In the genomic region with DNA sequence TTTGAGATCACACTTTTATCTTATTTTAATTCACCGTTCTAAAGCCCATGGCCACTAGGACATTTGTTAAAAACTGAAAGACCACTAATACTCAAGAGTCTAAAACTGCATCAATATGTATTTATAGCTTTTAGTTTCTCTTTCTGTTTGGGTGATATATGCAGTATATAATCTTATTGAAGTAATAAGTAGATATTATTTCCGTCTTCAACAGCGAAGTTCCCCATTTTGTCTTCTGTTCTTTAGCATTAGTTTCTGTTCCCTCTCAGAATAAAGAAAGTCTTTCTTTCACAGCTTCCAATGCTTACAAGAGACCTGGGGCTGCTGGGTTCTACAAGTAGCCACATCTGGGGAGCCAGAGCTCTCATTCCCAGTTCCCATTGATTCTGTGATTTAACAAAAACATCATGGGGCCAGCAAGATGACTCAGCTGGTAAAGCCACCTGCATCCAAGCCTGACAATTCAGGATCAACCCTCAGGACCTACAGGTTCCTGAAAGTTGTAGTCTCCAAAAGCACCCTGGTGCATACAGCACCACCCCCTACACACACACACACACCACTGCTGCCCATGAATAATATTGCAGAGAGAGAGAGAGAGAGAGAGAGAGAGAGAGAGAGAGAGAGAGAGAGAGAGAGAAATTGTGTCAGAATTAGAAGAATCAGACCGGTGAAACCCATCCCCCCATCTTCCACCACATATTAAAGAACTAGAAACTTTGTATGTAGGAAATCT, we compare ENCODE assay signal across 27 mouse cellular contexts.
A peak's percentile ranks its signal among the peaks of the same experiment; 100 is the strongest.
DNase-seq lines count a peak whose midpoint lies in the region; TF ChIP-seq lines count a peak whose summit lies in the region.
"Had no signal": no experiment of that assay in that cellular context is flagged by ENCODE, and none has a peak within 500 bp of the region (broad histone marks: within the 10 kb centered on the region; RNA-seq: fewer than 3 reads in every experiment).

No protein-coding gene starts in this region.

- H3K9me3 ChIP-seq in CH12.LX (replicated peaks; ENCODE audit: low read length) = peaks cover 4% of the 10 kb centered on the region
- H3K9me3 ChIP-seq: lung, embryonic 15.5 days; neural tube, embryonic 12.5 days had no signal

- intact Hi-C loops in heart, adult 2 months (cut with DNase I) = no loop called here

- TF ChIP-seq POLR2A in heart, adult 2 months (IDR thresholded peaks at IDR 0.05; ENCODE audit: insufficient read depth, low read depth, low read length) = no peak
- TF ChIP-seq POLR2A in CH12.LX (IDR thresholded peaks at IDR 0.05; ENCODE audit: low read depth, low read length) = no peak

- dilution Hi-C loops in CH12.LX (cut with MboI; ENCODE audit: extremely low pct_ligation_motif_present, extremely low pct_unique_long_range_greater_than_20kb, low sequenced_read_pairs) = no loop called here

- no peak overlapping the region for H3K9ac ChIP-seq in heart, adult 2 months (ENCODE audit: low read depth, low read length)
- H3K9ac ChIP-seq in CH12.LX (ENCODE audit: insufficient read depth, low read depth) = no peak overlapping the region
- H3K9ac ChIP-seq: embryonic facial prominence, embryonic 13.5 days; forebrain, postnatal 0 days; hindbrain, embryonic 12.5 days; limb, embryonic 13.5 days; lung, embryonic 15.5 days; midbrain, embryonic 12.5 days; neural tube, embryonic 12.5 days had no signal

- TF ChIP-seq RAD21 in CH12.LX (IDR thresholded peaks at IDR 0.05; ENCODE audit: low read depth, low read length) = no peak

- no peaks in the 10 kb centered on the region for H3K36me3 ChIP-seq in heart, adult 2 months (ENCODE audit: control insufficient read depth, insufficient read depth, low read length)
- no peaks in the 10 kb centered on the region for H3K36me3 ChIP-seq in CH12.LX (replicated peaks in 1 of 2; ENCODE audit: control insufficient read depth in 1 of 2, insufficient read depth in 1 of 2, low read length in 1 of 2)
- H3K36me3 ChIP-seq in splenic B cell, adult 2 months (ENCODE audit: control insufficient read depth, insufficient read depth, low read length, poor library complexity, severe bottlenecking) = no peaks in the 10 kb centered on the region
- H3K36me3 ChIP-seq: embryonic facial prominence, embryonic 13.5 days; hindbrain, embryonic 12.5 days; limb, embryonic 13.5 days; lung, embryonic 15.5 days; midbrain, embryonic 12.5 days; neural tube, embryonic 12.5 days had no signal

- in situ Hi-C loops in CH12.LX (cut with MboI; ENCODE audit: low pct_ligation_motif_present, low pct_unique_long_range_greater_than_20kb, low sequenced_read_pairs) = no loop called here

- TF ChIP-seq CTCF in heart, adult 2 months (IDR thresholded peaks at IDR 0.05) = no peak
- no peak for TF ChIP-seq CTCF in CH12.LX (conservative IDR thresholded peaks at IDR 0.05 in 1 of 2, IDR thresholded peaks at IDR 0.05 in 1 of 2; ENCODE audit: low read depth in 2 of 2, low read length in 2 of 2)

- H3K4me2 ChIP-seq in CH12.LX (ENCODE audit: insufficient read depth, low read depth, poor library complexity, severe bottlenecking) = peak overlapping the region; percentile 56
- H3K4me2 ChIP-seq: embryonic facial prominence, embryonic 13.5 days; heart, embryonic 11.5 days; hindbrain, embryonic 12.5 days; limb, embryonic 13.5 days; liver, embryonic 11.5 days; lung, embryonic 15.5 days; midbrain, embryonic 12.5 days; neural tube, embryonic 12.5 days had no signal

- 89% methylated on average over 4 of the region's 4 CpGs for WGBS in heart, adult 2 months

- no peaks in the 10 kb centered on the region for H3K79me2 ChIP-seq in heart, adult 2 months (replicated peaks; ENCODE audit: control insufficient read depth, insufficient read depth, low read length)
- H3K79me2 ChIP-seq in CH12.LX (replicated peaks; ENCODE audit: control insufficient read depth, extremely low read depth, insufficient read depth, poor library complexity, severe bottlenecking) = no peaks in the 10 kb centered on the region

- no peak for TF ChIP-seq EP300 in heart, adult 2 months (IDR thresholded peaks at IDR 0.05; ENCODE audit: insufficient read depth, low read depth, low read length)
- 0 out of 2 replicates have a peak, but pooled peaks have one; percentile 15 for TF ChIP-seq EP300 in CH12.LX (IDR thresholded peaks at IDR 0.05; ENCODE audit: low read length)

- H3K27me3 ChIP-seq in heart, adult 2 months (ENCODE audit: control insufficient read depth, insufficient read depth, low read length) = no peaks in the 10 kb centered on the region
- H3K27me3 ChIP-seq in CH12.LX (replicated peaks) = no peaks in the 10 kb centered on the region
- H3K27me3 ChIP-seq in splenic B cell, adult 2 months (ENCODE audit: control insufficient read depth, insufficient read depth, low read length, poor library complexity, severe bottlenecking) = no peaks in the 10 kb centered on the region
- H3K27me3 ChIP-seq: hindbrain, embryonic 12.5 days; limb, embryonic 13.5 days; lung, embryonic 15.5 days; megakaryocyte, embryonic 14.5 days; neural tube, embryonic 12.5 days had no signal

- DNase-seq in heart, adult 11 months = peak; percentile 37
- DNase-seq in heart, adult 2 months = no peak
- DNase-seq in CH12.LX (ENCODE audit: extremely low read depth) = peak; percentile 6
- peak; percentile 49 for DNase-seq in induced T-regulatory cell, adult 2 months (ENCODE audit: low read depth)
- peak; percentile 77 for DNase-seq in splenic B cell, adult 2 months (ENCODE audit: low read depth, low spot score)
- no peak for DNase-seq in right cerebral cortex, postnatal 14 days
- no peak for DNase-seq in gastrocnemius, adult 18-20 months (ENCODE audit: low spot score)
- DNase-seq: adrenal gland, postnatal 10 days; cerebellum, adult 11 months; cerebellum, adult 9-10 months; forebrain, postnatal 0 days; gastrocnemius, postnatal 10 days; heart, postnatal 36 days; kidney, postnatal 14 days; thymus, postnatal 4 days had no signal

- H3K27ac ChIP-seq in heart, adult 2 months = no peak overlapping the region
- H3K27ac ChIP-seq in CH12.LX (ENCODE audit: insufficient read depth, low read depth) = no peak overlapping the region
- H3K27ac ChIP-seq: embryonic facial prominence, embryonic 13.5 days; hindbrain, embryonic 12.5 days; left cerebral cortex, adult 2 months; limb, embryonic 13.5 days; lung, embryonic 15.5 days; midbrain, embryonic 12.5 days; neural tube, embryonic 12.5 days; stomach, postnatal 0 days had no signal

- no peak overlapping the region for H3K4me3 ChIP-seq in heart, adult 2 months
- no peak overlapping the region for H3K4me3 ChIP-seq in CH12.LX (replicated peaks in 1 of 3; ENCODE audit: low read depth in 2 of 3, low read length in 2 of 3, poor library complexity in 1 of 3)
- H3K4me3 ChIP-seq: embryonic facial prominence, embryonic 13.5 days; hindbrain, embryonic 12.5 days; left cerebral cortex, adult 2 months; limb, embryonic 13.5 days; lung, embryonic 15.5 days; megakaryocyte, embryonic 14.5 days; midbrain, embryonic 12.5 days; myocyte; neural tube, embryonic 12.5 days had no signal

- H3K4me1 ChIP-seq in heart, adult 2 months (ENCODE audit: control insufficient read depth, insufficient read depth, low read length) = no peaks in the 10 kb centered on the region
- peaks cover 3 to 16% of the 10 kb centered on the region in 2 experiments; a peak in 3 of 4 replicates for H3K4me1 ChIP-seq in CH12.LX (ENCODE audit: control insufficient read depth in 1 of 2, insufficient read depth in 2 of 2)
- H3K4me1 ChIP-seq: limb, embryonic 13.5 days; lung, embryonic 15.5 days; neural tube, embryonic 12.5 days had no signal

TF ChIP-seq in CH12.LX, 34 proteins besides CTCF, POLR2A, EP300 and RAD21:
- no peak for TF ChIP-seq BHLHE40 (IDR thresholded peaks at IDR 0.05; ENCODE audit: low read depth, low read length)
- TF ChIP-seq GABPA (IDR thresholded peaks at IDR 0.05; ENCODE audit: insufficient replicate concordance, low read depth, low read length) = no peak
- TF ChIP-seq MXI1 (IDR thresholded peaks at IDR 0.05; ENCODE audit: low read depth, low read length) = no peak
- no peak for TF ChIP-seq ETS1 (conservative IDR thresholded peaks at IDR 0.05; ENCODE audit: low read depth, low read length)
- TF ChIP-seq SIN3A (IDR thresholded peaks at IDR 0.05; ENCODE audit: low read length) = no peak
- no peak for TF ChIP-seq JUND (conservative IDR thresholded peaks at IDR 0.05; ENCODE audit: low read depth, low read length)
- no peak for TF ChIP-seq TCF12 (IDR thresholded peaks at IDR 0.05; ENCODE audit: low read depth, low read length)
- TF ChIP-seq ZNF384 (IDR thresholded peaks at IDR 0.05; ENCODE audit: low read depth, low read length) = no peak
- TF ChIP-seq MAZ (IDR thresholded peaks at IDR 0.05; ENCODE audit: low read depth, low read length) = no peak
- TF ChIP-seq E2F4 (IDR thresholded peaks at IDR 0.05; ENCODE audit: insufficient replicate concordance, low read depth, low read length) = no peak
- no peak for TF ChIP-seq MAX (IDR thresholded peaks at IDR 0.05; ENCODE audit: low read length)
- TF ChIP-seq ELF1 (IDR thresholded peaks at IDR 0.05; ENCODE audit: low read depth, low read length) = no peak
- TF ChIP-seq ZC3H11A (IDR thresholded peaks at IDR 0.05; ENCODE audit: low read depth, low read length) = no peak
- TF ChIP-seq ZMIZ1 (IDR thresholded peaks at IDR 0.05; ENCODE audit: low read depth, low read length) = no peak
- TF ChIP-seq ZKSCAN1 (IDR thresholded peaks at IDR 0.05; ENCODE audit: borderline replicate concordance, low read depth, low read length) = no peak
- no peak for TF ChIP-seq TBP (conservative IDR thresholded peaks at IDR 0.05; ENCODE audit: low read depth, low read length)
- TF ChIP-seq MAFK (IDR thresholded peaks at IDR 0.05; ENCODE audit: insufficient replicate concordance, low read length) = no peak
- no peak for TF ChIP-seq NELFE (IDR thresholded peaks at IDR 0.05; ENCODE audit: low read depth, low read length)
- TF ChIP-seq RCOR1 (conservative IDR thresholded peaks at IDR 0.05; ENCODE audit: low read depth, low read length) = no peak
- TF ChIP-seq POLR2AphosphoS2 (IDR thresholded peaks at IDR 0.05; ENCODE audit: low read depth, low read length) = no peak

Comparison
In these comparisons a context has a peak if more than half of its experiments do, and no peak if none do; other contexts are left out.
1. DNase-seq: peak in heart, adult 11 months (single experiment), CH12.LX (single experiment), induced T-regulatory cell, adult 2 months (single experiment) and splenic B cell, adult 2 months (single experiment); none in heart, adult 2 months (0 of 2), right cerebral cortex, postnatal 14 days (single experiment) and gastrocnemius, adult 18-20 months (single experiment).